Mouse (Mus musculus): ENCODE measurements around the gene Prodh2. TPM values are rescaled to one million over a fixed set of nuclear protein-coding genes. Genes with fewer than 3 reads are reported as not detected.
A peak's percentile ranks its signal among the peaks of the same experiment; 100 is the strongest.

Gene Prodh2
- polyA plus RNA-seq, 1 experiment from 2014 or later = not detected

- peak overlapping the region; percentile 99 for H3K27ac ChIP-seq (ENCODE audit: low read length)
- peaks cover 20% of the 10 kb centered on the region for H3K4me1 ChIP-seq (replicated peaks; ENCODE audit: control insufficient read depth, insufficient read depth, low read length)
- H3K36me3 ChIP-seq (ENCODE audit: control insufficient read depth, insufficient read depth) = peaks cover 19% of the 10 kb centered on the region; the same call in 1 of the 2 replicates
- 1% methylated on average over 23 of the region's 23 CpGs for WGBS
- ATAC-seq = no peak
- peak overlapping the region; percentile 75 for H3K4me3 ChIP-seq (replicated peaks; ENCODE audit: low read length)
- H3K9ac ChIP-seq (replicated peaks; ENCODE audit: low read depth, low read length) = peak overlapping the region; percentile 59
- peak overlapping the region; percentile 96 for H3K4me2 ChIP-seq (ENCODE audit: low read length)
- H3K27me3 ChIP-seq (replicated peaks; ENCODE audit: control insufficient read depth, insufficient read depth, low read length) = no peaks in the 10 kb centered on the region
- no peaks in the 10 kb centered on the region for H3K9me3 ChIP-seq (ENCODE audit: control insufficient read depth, low read length)
Measured at GRCm38 (mm10) chr7:30553021-30553589, 59.7 kb downstream of the Prodh2 start.

DNA sequence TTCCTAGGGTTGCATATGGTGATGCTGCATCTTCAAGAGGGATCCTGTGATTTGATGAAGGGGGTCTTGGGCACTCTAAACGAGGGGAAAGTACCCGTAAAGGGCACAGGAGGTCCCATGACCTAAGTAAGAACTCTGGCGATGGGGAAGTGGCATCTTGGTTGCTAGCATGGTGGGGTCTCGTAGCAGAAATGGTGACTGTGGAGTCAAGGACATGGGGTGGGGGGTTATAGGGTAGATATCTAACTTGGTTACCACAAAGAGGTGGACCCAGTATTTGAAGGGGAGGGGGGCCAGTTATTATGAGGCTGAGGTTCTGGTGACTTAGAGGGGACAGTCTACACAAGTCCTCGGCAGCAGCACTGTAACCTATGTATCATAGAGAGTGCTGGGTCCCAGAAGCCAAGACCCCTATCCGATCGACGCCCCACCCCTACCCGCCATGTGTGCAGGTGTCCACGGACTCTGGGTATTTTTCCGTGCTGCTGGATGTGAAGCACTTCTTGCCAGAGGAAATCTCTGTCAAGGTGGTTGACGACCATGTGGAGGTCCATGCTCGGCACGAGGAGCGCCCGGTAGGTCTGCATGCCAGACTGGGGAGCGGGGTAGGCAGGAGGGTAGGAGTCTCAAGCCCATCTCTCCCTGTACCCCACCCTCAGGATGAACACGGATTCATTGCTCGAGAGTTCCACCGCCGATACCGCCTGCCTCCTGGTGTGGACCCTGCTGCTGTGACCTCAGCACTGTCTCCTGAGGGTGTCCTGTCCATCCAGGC is 60.6 kb downstream of the Prodh2 start:
- Histone ChIP-seq H3K4me3 (replicated peaks; ENCODE audit: low read length) (no peak overlapping the region), H3K4me1 (replicated peaks; ENCODE audit: control insufficient read depth, insufficient read depth, low read length) (peaks cover 29% of the 10 kb centered on the region), H3K9ac (replicated peaks; ENCODE audit: low read depth, low read length) (no peak overlapping the region), H3K36me3 (ENCODE audit: control insufficient read depth, insufficient read depth) (0 out of 2 replicates have a peak, but pooled peaks cover 15% of the 10 kb centered on the region), H3K27me3 (replicated peaks; ENCODE audit: control insufficient read depth, insufficient read depth, low read length) (no peaks in the 10 kb centered on the region), H3K9me3 (ENCODE audit: control insufficient read depth, low read length) (no peaks in the 10 kb centered on the region), H3K4me2 (ENCODE audit: low read length) (peak overlapping the region; percentile 96; the same call in 1 of the 2 replicates), H3K27ac (ENCODE audit: low read length) (no peak overlapping the region)
- whole genome bisulfite sequencing = 85% methylated on average over 22 of the region's 22 CpGs
- no peak for ATAC-seq

GRCm38 (mm10) chr7:30556894-30557536 is 63.6 kb downstream of the Prodh2 start:
- ATAC-seq = no peak
- Histone ChIP-seq H3K27me3 (replicated peaks; ENCODE audit: control insufficient read depth, insufficient read depth, low read length) (no peaks in the 10 kb centered on the region), H3K27ac (ENCODE audit: low read length) (no peak overlapping the region), H3K4me3 (replicated peaks; ENCODE audit: low read length) (no peak overlapping the region), H3K9me3 (ENCODE audit: control insufficient read depth, low read length) (no peaks in the 10 kb centered on the region), H3K36me3 (ENCODE audit: control insufficient read depth, insufficient read depth) (0 out of 2 replicates have a peak, but pooled peaks cover 15% of the 10 kb centered on the region), H3K9ac (replicated peaks; ENCODE audit: low read depth, low read length) (no peak overlapping the region), H3K4me1 (replicated peaks; ENCODE audit: control insufficient read depth, insufficient read depth, low read length) (peaks cover 32% of the 10 kb centered on the region), H3K4me2 (ENCODE audit: low read length) (no peak overlapping the region)
- WGBS = 92% methylated on average over 18 of the region's 18 CpGs

DNA sequence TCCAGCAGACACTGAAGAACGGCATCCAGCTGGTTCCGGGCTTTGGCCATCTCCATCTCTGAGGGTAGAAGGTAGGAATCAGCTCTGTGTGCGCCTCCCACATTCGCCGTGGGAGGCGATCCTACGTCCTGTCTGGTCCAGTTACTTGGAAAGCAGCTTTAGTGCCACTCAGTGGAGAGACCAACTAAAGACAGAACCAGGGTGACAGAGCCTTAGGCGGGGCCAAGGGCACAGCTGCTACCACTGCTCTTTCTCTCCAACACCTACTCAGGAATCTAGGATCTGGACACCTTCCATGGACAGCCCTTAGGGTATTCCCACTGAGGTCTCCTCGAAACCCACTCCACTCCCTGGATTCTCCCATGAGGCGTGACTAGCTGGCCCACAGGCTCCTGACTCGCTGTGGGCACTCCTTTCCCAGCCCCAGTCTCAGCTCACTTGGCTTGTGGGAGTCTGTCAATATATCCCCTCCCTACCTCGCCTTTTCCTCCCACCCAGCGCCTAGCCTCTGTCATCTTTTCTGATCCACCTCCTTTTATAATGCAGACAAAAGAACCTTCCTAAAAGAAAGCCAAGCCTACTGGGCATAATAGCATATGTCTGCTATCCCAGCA is 64.6 kb downstream of the Prodh2 start:
- H3K9ac ChIP-seq (replicated peaks; ENCODE audit: low read depth, low read length) = no peak overlapping the region
- H3K27ac ChIP-seq (ENCODE audit: low read length) = no peak overlapping the region
- H3K4me1 ChIP-seq (replicated peaks; ENCODE audit: control insufficient read depth, insufficient read depth, low read length) = peaks cover 31% of the 10 kb centered on the region
- ATAC-seq = no peak
- H3K36me3 ChIP-seq (ENCODE audit: control insufficient read depth, insufficient read depth) = 0 out of 2 replicates have a peak, but pooled peaks cover 15% of the 10 kb centered on the region
- no peak overlapping the region for H3K4me3 ChIP-seq (replicated peaks; ENCODE audit: low read length)
- H3K9me3 ChIP-seq (ENCODE audit: control insufficient read depth, low read length) = no peaks in the 10 kb centered on the region
- H3K27me3 ChIP-seq (replicated peaks; ENCODE audit: control insufficient read depth, insufficient read depth, low read length) = no peaks in the 10 kb centered on the region
- 89% methylated on average over 13 of the region's 13 CpGs for WGBS
- no peak overlapping the region for H3K4me2 ChIP-seq (ENCODE audit: low read length)

DNA sequence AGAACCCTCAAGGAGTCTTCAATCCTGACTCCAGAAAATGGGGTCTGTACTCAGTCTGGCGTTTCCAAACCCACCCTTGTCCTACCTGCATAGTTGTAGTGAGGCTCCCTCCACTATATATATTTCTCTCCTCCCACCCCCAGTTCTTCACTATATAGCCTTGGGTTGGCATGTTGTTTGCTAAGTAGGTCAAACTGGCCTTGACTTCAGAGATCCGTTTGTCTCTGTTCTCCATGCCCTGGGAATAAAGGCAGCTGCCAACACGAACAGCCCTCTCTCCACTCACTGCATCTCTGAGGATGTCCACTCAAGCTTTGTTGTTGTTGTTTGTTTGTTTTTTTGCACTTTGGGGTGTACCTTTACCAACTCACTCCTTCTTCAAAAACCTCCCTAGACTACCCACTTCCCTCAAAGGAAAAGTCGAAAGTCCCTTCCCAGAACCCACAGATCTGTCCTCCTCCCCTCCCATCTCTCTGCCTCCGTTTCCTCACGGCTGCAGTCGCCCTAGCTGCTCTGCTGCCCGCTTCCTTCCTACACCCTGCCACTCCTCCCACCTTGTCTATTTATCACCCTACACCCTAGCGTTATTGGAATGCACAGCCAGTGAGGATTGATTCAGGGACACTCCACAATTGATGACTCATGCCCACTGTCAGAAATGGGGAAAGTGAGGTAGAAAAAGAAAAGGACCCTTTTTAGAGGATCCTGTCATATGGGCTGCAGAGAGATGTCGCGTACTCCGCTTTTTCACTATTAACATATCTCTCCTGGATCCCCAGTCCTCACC is 65.4 kb downstream of the Prodh2 start:
- ATAC-seq = no peak
- H3K4me2 ChIP-seq (ENCODE audit: low read length) = peak overlapping the region; percentile 82
- H3K27me3 ChIP-seq (replicated peaks; ENCODE audit: control insufficient read depth, insufficient read depth, low read length) = no peaks in the 10 kb centered on the region
- H3K9ac ChIP-seq (replicated peaks; ENCODE audit: low read depth, low read length) = peak overlapping the region; percentile 67
- peak overlapping the region; percentile 60 for H3K4me3 ChIP-seq (replicated peaks; ENCODE audit: low read length)
- WGBS = 12% methylated on average over 12 of the region's 12 CpGs
- 0 out of 2 replicates have a peak, but pooled peaks cover 15% of the 10 kb centered on the region for H3K36me3 ChIP-seq (ENCODE audit: control insufficient read depth, insufficient read depth)
- peaks cover 26% of the 10 kb centered on the region for H3K4me1 ChIP-seq (replicated peaks; ENCODE audit: control insufficient read depth, insufficient read depth, low read length)
- H3K27ac ChIP-seq (ENCODE audit: low read length) = 0 out of 2 replicates have a peak overlapping the region, but pooled peaks have one; percentile 16
- H3K9me3 ChIP-seq (ENCODE audit: control insufficient read depth, low read length) = no peaks in the 10 kb centered on the region

DNA sequence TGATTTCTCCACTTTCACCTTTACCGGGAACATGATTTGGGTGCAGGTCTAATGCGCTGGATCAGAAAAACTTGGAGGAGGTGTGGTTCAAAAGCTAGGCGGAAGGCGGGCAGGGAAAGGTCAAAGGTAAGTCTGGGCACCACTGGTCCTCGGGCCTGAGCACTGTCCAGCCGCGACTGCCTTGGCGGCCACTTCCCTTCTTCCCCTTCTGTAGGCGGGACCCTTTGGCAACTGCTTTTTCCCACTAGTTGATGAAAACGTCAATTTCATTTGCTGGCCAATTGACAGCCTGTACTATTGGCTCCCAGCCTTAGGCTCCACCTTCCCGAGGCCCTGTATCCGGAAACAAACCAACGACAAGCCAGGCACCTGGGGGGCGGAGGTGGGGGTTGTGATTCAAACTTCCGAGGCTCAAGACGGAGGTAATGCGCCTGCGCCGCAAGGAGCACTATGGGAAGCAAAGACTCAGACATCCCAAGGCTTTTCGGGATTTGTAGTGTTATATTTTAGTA is 66.1 kb downstream of the Prodh2 start, which contains the start of gene Lin37:
Gene Lin37, minus strand, starts transcription at position 396 of the 512 bp plus-strand sequence.
- H3K9ac ChIP-seq (replicated peaks; ENCODE audit: low read depth, low read length) = peak within 1 kb of the TSS; percentile 67
- peaks cover 32% of the 10 kb centered on the region for H3K4me1 ChIP-seq (replicated peaks; ENCODE audit: control insufficient read depth, insufficient read depth, low read length)
- peak within 1 kb of the TSS; percentile 16; the same call in 1 of the 2 replicates for H3K27ac ChIP-seq (ENCODE audit: low read length)
- H3K9me3 ChIP-seq (ENCODE audit: control insufficient read depth, low read length) = no peaks in the 10 kb centered on the region
- under 1% methylated on average over 20 of the region's 20 CpGs for WGBS
- H3K4me3 ChIP-seq (replicated peaks; ENCODE audit: low read length) = peak within 1 kb of the TSS; percentile 60
- H3K36me3 ChIP-seq (ENCODE audit: control insufficient read depth, insufficient read depth) = 0 out of 2 replicates have a peak, but pooled peaks cover 15% of the 10 kb centered on the region
- ATAC-seq = peak; percentile 89
- no peaks in the 10 kb centered on the region for H3K27me3 ChIP-seq (replicated peaks; ENCODE audit: control insufficient read depth, insufficient read depth, low read length)
- peak within 1 kb of the TSS; percentile 82 for H3K4me2 ChIP-seq (ENCODE audit: low read length)

DNA sequence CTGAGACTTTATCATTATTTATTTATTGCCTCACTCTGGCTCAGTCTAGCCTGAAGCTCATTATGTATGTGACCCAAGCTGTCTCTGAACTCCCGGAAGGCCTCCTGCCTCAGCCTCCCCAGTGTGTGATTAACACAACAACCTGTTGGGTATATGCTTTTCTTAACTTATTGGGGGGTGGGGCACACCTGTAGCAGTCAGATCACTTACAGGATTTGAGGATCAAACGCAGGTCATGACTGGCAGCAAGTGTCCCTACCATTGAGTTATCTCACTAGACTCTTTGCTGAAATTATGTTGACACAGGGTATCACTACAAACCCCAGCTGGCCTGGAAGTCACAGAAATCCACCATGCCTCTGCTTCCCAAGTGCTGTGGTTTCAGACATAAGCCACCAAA is 66.9 kb downstream of the Prodh2 start:
- Histone ChIP-seq H3K4me2 (ENCODE audit: low read length) (no peak overlapping the region), H3K4me3 (replicated peaks; ENCODE audit: low read length) (no peak overlapping the region; the same call in 1 of the 2 replicates), H3K9me3 (ENCODE audit: control insufficient read depth, low read length) (no peaks in the 10 kb centered on the region), H3K9ac (replicated peaks; ENCODE audit: low read depth, low read length) (no peak overlapping the region), H3K27ac (ENCODE audit: low read length) (no peak overlapping the region), H3K4me1 (replicated peaks; ENCODE audit: control insufficient read depth, insufficient read depth, low read length) (peaks cover 33% of the 10 kb centered on the region), H3K27me3 (replicated peaks; ENCODE audit: control insufficient read depth, insufficient read depth, low read length) (no peaks in the 10 kb centered on the region), H3K36me3 (ENCODE audit: control insufficient read depth, insufficient read depth) (0 out of 2 replicates have a peak, but pooled peaks cover 15% of the 10 kb centered on the region)
- no peak for ATAC-seq
- WGBS = 77% methylated on average over 2 of the region's 2 CpGs

DNA sequence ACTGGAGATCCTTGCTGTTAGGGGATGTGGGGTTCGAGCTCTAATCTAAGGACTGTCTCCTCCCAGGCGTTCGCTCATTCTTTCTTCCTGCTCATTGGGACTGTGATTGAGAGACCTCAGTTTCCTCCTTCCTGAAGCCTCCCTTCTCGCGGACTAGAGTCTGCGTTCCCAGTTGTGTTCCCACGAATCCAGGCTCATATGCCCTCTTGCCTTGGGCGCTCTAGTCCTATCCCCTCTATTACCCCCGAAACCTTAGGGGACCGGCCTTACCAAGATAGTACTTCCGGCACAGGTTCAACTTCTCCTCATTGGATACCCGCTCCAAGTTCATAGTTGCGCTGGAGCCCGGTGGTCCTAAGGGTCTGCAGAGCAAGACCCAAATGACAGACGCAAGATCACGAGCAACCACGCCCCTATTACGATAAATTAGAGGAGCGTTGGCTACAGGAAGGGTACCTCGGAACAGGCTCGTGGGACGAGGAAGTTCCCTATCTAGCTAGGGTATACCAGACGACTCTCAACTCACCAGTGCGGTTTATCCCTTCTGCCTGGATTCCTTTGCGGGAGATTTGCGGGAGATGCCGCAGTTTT is 69.2 kb downstream of the Prodh2 start:
- H3K4me1 ChIP-seq (replicated peaks; ENCODE audit: control insufficient read depth, insufficient read depth, low read length) = peaks cover 33% of the 10 kb centered on the region
- H3K4me2 ChIP-seq (ENCODE audit: low read length) = peak overlapping the region; percentile 71
- H3K27me3 ChIP-seq (replicated peaks; ENCODE audit: control insufficient read depth, insufficient read depth, low read length) = no peaks in the 10 kb centered on the region
- H3K9ac ChIP-seq (replicated peaks; ENCODE audit: low read depth, low read length) = peak overlapping the region; percentile 53
- WGBS = 2% methylated on average over 27 of the region's 27 CpGs
- 0 out of 2 replicates have a peak, but pooled peaks cover under 1% of the 10 kb centered on the region for H3K36me3 ChIP-seq (ENCODE audit: control insufficient read depth, insufficient read depth)
- no peak for ATAC-seq
- peak overlapping the region; percentile 86 for H3K4me3 ChIP-seq (replicated peaks; ENCODE audit: low read length)
- H3K27ac ChIP-seq (ENCODE audit: low read length) = peak overlapping the region; percentile 38
- no peaks in the 10 kb centered on the region for H3K9me3 ChIP-seq (ENCODE audit: control insufficient read depth, low read length)
